Mouse (Mus musculus): Measurements from ENCODE around the gene Sesn1.

DNA sequence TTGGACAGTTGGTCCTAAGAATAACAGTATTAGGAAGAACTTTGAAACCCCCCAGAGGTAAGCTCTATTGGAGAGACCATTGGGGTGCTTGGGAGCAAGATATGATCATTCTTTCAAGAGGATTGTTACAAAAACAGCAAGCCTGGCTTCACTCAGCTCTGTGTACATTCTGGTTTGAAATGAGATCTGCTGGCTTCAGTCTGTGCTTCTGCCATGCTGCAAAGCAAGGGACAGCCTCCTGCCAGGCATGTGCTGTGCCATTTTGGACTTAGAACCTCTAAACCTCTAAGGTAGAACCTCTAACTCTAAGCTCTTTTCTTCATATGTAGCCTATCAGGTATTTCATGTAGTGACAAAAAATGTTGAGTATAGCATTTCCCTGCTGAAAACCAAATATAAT, 65.9 kb downstream of the Sesn1 start:
- TF ChIP-seq SMC3 (IDR thresholded peaks at IDR 0.05; ENCODE audit: low read depth, low read length) (no peak), POLR2A (IDR thresholded peaks at IDR 0.05; ENCODE audit: control insufficient read depth in 1 of 2, insufficient read depth in 1 of 2, low read depth in 1 of 2, low read length in 2 of 2, poor library complexity in 1 of 2) (no peak), CHD2 (IDR thresholded peaks at IDR 0.05; ENCODE audit: low read length) (no peak), MXI1 (IDR thresholded peaks at IDR 0.05; ENCODE audit: low read depth, low read length) (no peak), EP300 (IDR thresholded peaks at IDR 0.05; ENCODE audit: low read depth in 1 of 2, low read length in 2 of 2) (no peak), MAFK (IDR thresholded peaks at IDR 0.05; ENCODE audit: borderline replicate concordance, low read depth, low read length) (no peak), ETS1 (IDR thresholded peaks at IDR 0.05; ENCODE audit: low read depth, low read length) (no peak), CHD1 (IDR thresholded peaks at IDR 0.05; ENCODE audit: low read depth, low read length) (no peak), POLR2AphosphoS2 (IDR thresholded peaks at IDR 0.05; ENCODE audit: low read length) (no peak), TAL1 (IDR thresholded peaks at IDR 0.05; ENCODE audit: low read length) (no peak), CTCF (IDR thresholded peaks at IDR 0.05 in 2 of 3, conservative IDR thresholded peaks at IDR 0.05 in 1 of 3; ENCODE audit: control insufficient read depth in 1 of 3, insufficient read depth in 1 of 3, low read depth in 2 of 3, low read length in 3 of 3, poor library complexity in 1 of 3, severe bottlenecking in 1 of 3) (no peak), MAX (IDR thresholded peaks at IDR 0.05; ENCODE audit: low read length) (no peak)

Data from MEL (cell line).